Mouse (Mus musculus) midbrain, embryonic 12.5 days (tissue): ENCODE results near the gene Sun5. TPM values are rescaled to one million over a fixed set of nuclear protein-coding genes. Genes with fewer than 3 reads are reported as not detected.

Source experiments
- ATAC-seq: fragments of 200-750 bp; cut with Nextera tagmentation; 2 replicates; pipeline ENCODE4 v1.8.0; 2017; ENCODE audit warnings: low read depth, moderate TSS enrichment, moderate library complexity; ENCODE audit not compliant: low FRiP score
- H3K27ac ChIP-seq: fragments of 300-500 bp; sonication (generic); replicated peaks from 2 replicates; pipeline ENCODE4 v1.5.1; 2016; ENCODE audit warnings: mild to moderate bottlenecking
- H3K27me3 ChIP-seq: fragments of 300-500 bp; sonication (generic); 2 replicates; pipeline ENCODE4 v1.6.1; 2016; ENCODE audit warnings: mild to moderate bottlenecking
- H3K36me3 ChIP-seq: fragments of 300-500 bp; sonication (generic); 2 replicates; pipeline ENCODE4 v1.6.1; 2016
- H3K4me1 ChIP-seq: fragments of 300-500 bp; sonication (generic); 2 replicates; pipeline ENCODE4 v1.6.1; 2016
- H3K4me2 ChIP-seq: fragments of 300-500 bp; sonication (generic); replicated peaks from 2 replicates; pipeline ENCODE4 v1.6.1; 2016; ENCODE audit warnings: mild to moderate bottlenecking, moderate library complexity
- H3K4me3 ChIP-seq: fragments of 300-500 bp; sonication (generic); 2 replicates; pipeline ENCODE4 v1.5.1; 2016; ENCODE audit warnings: mild to moderate bottlenecking
- H3K9ac ChIP-seq: fragments of 300-500 bp; sonication (generic); replicated peaks from 2 replicates; pipeline ENCODE4 v1.6.1; 2016; ENCODE audit warnings: mild to moderate bottlenecking, moderate library complexity
- H3K9me3 ChIP-seq: fragments of 300-500 bp; sonication (generic); 2 replicates; pipeline ENCODE4 v1.6.1; 2016; ENCODE audit warnings: mild to moderate bottlenecking
- WGBS: fragments of 180-500 bp; shearing (Covaris S2); methylation state at CpG from one replicate; pipeline ENCODE4 v1.1.7; 2016; 5-methylcytosine and 5-hydroxymethylcytosine counted together
- polyA plus RNA-seq: library from polyadenylated mRNA; unstranded; fragments of >200 nt; fragmentation: Nextera tagmentation; extraction: Ambion mirVana; gene quantifications from 2 replicates; pipeline ENCODE4 v1.2.1, GENCODE M21; 2016

Sun5 gene
- not detected in 2 replicates for polyA plus RNA-seq

GRCm38 (mm10) chr2:153870984-153871383, at the start of gene Sun5:
Gene Sun5 (minus strand): TSS chr2:153871084.
- Histone ChIP-seq H3K9ac (no peak within 1 kb of the TSS), H3K36me3 (no peaks in the 10 kb centered on the region), H3K27me3 (no peaks in the 10 kb centered on the region), H3K4me1 (no peaks in the 10 kb centered on the region), H3K4me3 (no peak within 1 kb of the TSS), H3K4me2 (no peak within 1 kb of the TSS), H3K9me3 (no peaks in the 10 kb centered on the region), H3K27ac (no peak within 1 kb of the TSS)
- WGBS = 83% methylated on average over 4 of the region's 4 CpGs
- ATAC-seq = no peak

GRCm38 (mm10) chr2:153917930-153918329, 47.0 kb upstream of the Sun5 start, which contains the start of gene Bpifb3:
Gene Bpifb3 (plus strand): TSS chr2:153918230.
- ATAC-seq = no peak
- Histone ChIP-seq H3K36me3 (no peaks in the 10 kb centered on the region), H3K9ac (no peak within 1 kb of the TSS), H3K4me2 (no peak within 1 kb of the TSS), H3K4me3 (no peak within 1 kb of the TSS), H3K4me1 (no peaks in the 10 kb centered on the region), H3K27me3 (no peaks in the 10 kb centered on the region), H3K27ac (no peak within 1 kb of the TSS), H3K9me3 (no peaks in the 10 kb centered on the region)
- 56% methylated on average over 8 of the region's 8 CpGs for WGBS

DNA sequence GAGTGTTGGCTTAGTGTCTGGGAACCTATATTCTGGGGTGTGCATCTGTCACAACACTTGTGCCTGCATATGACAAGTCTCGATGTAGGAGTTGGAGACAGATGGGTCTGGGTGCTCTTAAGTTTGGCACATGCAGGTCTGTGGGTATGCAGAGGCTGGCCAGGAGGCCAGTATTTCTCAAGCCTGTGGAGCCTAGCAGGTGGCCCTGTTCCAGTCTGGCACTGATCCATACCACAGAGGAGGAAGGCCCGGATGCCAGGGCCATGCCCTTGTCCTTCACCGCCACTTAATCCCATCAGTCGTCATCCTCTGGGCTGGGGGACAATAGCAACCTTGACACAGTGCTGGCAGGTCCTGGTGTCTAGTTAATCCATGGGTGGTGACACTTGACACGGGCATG, 43.3 kb upstream of the Sun5 start:
- no peaks in the 10 kb centered on the region for H3K4me1 ChIP-seq
- H3K4me3 ChIP-seq = no peak overlapping the region
- no peak overlapping the region for H3K9ac ChIP-seq
- H3K36me3 ChIP-seq = no peaks in the 10 kb centered on the region
- ATAC-seq = no peak
- WGBS = 45% methylated on average over 5 of the region's 5 CpGs
- no peaks in the 10 kb centered on the region for H3K27me3 ChIP-seq
- no peak overlapping the region for H3K27ac ChIP-seq
- no peaks in the 10 kb centered on the region for H3K9me3 ChIP-seq
- H3K4me2 ChIP-seq = no peak overlapping the region

DNA sequence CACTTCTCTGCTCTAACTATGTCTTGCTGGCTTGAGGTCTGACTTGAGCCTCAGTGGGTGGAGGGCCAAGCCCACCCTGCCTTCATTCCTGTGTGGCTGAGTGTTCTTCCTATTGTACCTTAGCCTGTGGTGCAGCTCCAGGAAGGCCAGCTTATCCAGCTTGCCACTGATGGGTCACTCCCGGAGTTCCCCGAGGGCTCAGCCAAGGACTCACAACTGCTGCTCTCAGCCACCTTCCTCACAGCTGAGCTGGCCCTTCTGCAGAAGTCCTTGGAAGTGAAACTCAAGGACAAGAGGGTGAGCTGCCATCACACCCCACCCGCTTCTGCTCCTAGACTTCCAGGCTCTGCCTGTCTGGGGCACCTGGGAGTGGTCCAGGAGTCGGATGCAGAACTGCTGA, 35.7 kb upstream of the Sun5 start:
- Histone ChIP-seq H3K4me1 (no peaks in the 10 kb centered on the region), H3K4me3 (no peak overlapping the region), H3K9ac (no peak overlapping the region), H3K27me3 (no peaks in the 10 kb centered on the region), H3K36me3 (no peaks in the 10 kb centered on the region), H3K27ac (no peak overlapping the region), H3K4me2 (no peak overlapping the region), H3K9me3 (no peaks in the 10 kb centered on the region)
- ATAC-seq = no peak
- 94% methylated on average over 4 of the region's 4 CpGs for WGBS

- 78% methylated on average over 6 of the region's 6 CpGs for WGBS
- Histone ChIP-seq H3K36me3 (no peaks in the 10 kb centered on the region), H3K4me1 (no peaks in the 10 kb centered on the region), H3K9me3 (no peaks in the 10 kb centered on the region), H3K27ac (no peak overlapping the region), H3K4me2 (no peak overlapping the region), H3K4me3 (no peak overlapping the region), H3K9ac (no peak overlapping the region), H3K27me3 (no peaks in the 10 kb centered on the region)
- no peak for ATAC-seq
These were observed 31.8 kb upstream of the Sun5 start for GRCm38 (mm10) chr2:153902726-153903125.

DNA sequence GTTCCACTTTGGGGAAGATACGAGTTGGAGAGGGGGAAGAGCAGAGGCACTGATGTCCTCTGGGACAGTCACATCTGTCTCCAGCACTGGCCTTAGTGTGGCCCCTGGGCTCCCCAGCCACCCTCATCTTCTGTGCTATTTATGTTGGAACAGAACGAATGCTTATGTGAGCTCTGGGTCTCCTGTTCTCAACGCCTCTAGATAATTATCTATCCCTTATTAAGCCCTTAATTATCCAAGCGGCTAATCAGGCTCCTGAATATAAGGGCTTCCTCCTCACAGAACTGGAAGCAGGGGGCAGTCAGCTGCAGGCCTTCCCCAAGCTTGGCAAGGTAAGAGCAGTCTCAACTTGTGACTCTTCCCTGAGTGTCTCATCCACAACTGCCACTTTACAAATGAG, 29.2 kb upstream of the Sun5 start, which contains the start of gene Bpifb6:
TSS of gene Bpifb6 (plus strand) at position 301 of the 400 bp plus-strand sequence.
- no peaks in the 10 kb centered on the region for H3K27me3 ChIP-seq
- no peaks in the 10 kb centered on the region for H3K4me1 ChIP-seq
- ATAC-seq = no peak
- no peak within 1 kb of the TSS for H3K4me3 ChIP-seq
- H3K36me3 ChIP-seq = no peaks in the 10 kb centered on the region
- no peak within 1 kb of the TSS for H3K4me2 ChIP-seq
- 76% methylated on average over 4 of the region's 4 CpGs for WGBS
- no peak within 1 kb of the TSS for H3K9ac ChIP-seq
- no peaks in the 10 kb centered on the region for H3K9me3 ChIP-seq
- H3K27ac ChIP-seq = no peak within 1 kb of the TSS

DNA sequence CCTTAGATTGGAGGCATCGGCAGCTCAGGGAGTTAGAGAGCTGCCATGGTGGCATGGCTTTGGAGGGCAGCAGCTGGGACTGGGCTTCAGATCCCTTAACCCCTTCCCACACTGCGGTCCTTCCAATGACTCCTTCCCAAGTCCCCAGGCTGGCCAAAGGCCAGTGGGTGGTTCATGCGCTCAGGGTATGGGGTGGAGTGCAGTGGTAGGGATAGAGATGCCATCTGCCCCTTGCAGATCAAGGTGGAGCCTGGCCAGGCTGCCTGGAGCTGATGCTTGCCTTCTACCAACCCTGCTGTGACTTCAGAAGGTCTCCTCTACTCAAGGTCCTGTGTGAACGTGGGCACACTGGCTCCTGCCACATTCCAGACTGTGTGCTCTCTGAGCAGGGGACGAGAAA, 28.2 kb upstream of the Sun5 start:
- 86% methylated on average over 5 of the region's 5 CpGs for WGBS
- H3K27ac ChIP-seq = no peak overlapping the region
- no peak for ATAC-seq

GRCm38 (mm10) chr2:153874745-153875144, 3.9 kb upstream of the Sun5 start, which contains the start of gene Bpifb2:
Gene Bpifb2 (plus strand): TSS chr2:153875045.
- Histone ChIP-seq H3K4me2 (no peak within 1 kb of the TSS), H3K27me3 (no peaks in the 10 kb centered on the region), H3K9me3 (no peaks in the 10 kb centered on the region), H3K4me1 (no peaks in the 10 kb centered on the region), H3K27ac (no peak within 1 kb of the TSS), H3K9ac (no peak within 1 kb of the TSS), H3K36me3 (no peaks in the 10 kb centered on the region), H3K4me3 (no peak within 1 kb of the TSS)
- ATAC-seq = no peak
- WGBS = 77% methylated on average over 9 of the region's 9 CpGs

More for the DNA sequence above, 28.2 kb upstream of the Sun5 start:
- Histone ChIP-seq H3K4me3 (no peak overlapping the region), H3K9ac (no peak overlapping the region), H3K36me3 (no peaks in the 10 kb centered on the region), H3K9me3 (no peaks in the 10 kb centered on the region), H3K4me2 (no peak overlapping the region), H3K4me1 (no peaks in the 10 kb centered on the region), H3K27me3 (no peaks in the 10 kb centered on the region)

DNA sequence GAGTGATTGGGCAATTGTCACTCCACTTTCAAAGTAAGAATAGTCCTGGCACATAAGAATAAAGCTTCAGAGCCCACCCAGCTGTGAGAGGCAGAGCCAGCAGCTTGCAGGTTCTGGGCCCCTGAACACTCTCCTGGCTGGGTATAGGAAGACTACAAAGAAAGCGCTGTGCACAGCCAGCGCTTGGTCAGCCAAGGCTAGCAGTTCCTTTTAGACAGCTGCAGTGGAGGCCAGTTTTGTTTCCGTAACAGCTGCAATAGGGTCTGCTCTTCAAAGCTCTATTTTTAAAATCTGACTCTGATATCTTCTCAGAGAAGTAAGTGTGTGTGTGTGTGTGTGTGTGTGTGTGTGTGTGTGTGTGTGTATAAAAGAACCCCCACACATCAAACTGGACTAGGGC, 8.9 kb downstream of the Sun5 start:
- 72% methylated on average over 3 of the region's 3 CpGs for WGBS
- Histone ChIP-seq H3K9ac (no peak overlapping the region), H3K36me3 (no peaks in the 10 kb centered on the region), H3K4me3 (no peak overlapping the region), H3K9me3 (no peaks in the 10 kb centered on the region), H3K27ac (no peak overlapping the region), H3K27me3 (no peaks in the 10 kb centered on the region), H3K4me2 (no peak overlapping the region), H3K4me1 (no peaks in the 10 kb centered on the region)
- ATAC-seq = no peak

DNA sequence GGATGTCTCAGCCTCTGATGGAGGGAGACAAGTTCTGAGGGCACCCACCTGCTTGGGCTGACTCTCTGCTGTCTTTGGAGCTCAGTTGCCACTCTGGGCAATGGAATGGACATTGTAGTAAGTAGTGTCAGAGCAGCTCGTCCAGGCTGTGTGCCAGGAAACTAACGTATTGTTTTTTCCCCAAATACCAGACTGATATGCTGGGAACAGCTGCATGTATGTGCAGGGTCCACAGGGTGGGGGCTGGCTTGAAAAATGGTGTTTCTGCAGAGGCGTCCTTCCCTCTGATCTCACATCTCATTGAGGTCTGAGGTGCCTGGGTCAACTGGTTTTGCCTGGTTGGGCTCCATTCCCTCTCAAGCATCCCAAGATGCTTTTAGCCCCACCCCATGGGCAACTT, 10.2 kb downstream of the Sun5 start:
- Histone ChIP-seq H3K4me3 (no peak overlapping the region), H3K36me3 (no peaks in the 10 kb centered on the region), H3K27ac (no peak overlapping the region), H3K4me2 (no peak overlapping the region), H3K9me3 (no peaks in the 10 kb centered on the region), H3K4me1 (no peaks in the 10 kb centered on the region), H3K9ac (no peak overlapping the region), H3K27me3 (peaks cover 3% of the 10 kb centered on the region; the same call in 1 of the 2 replicates)
- ATAC-seq = no peak
- 76% methylated on average over 3 of the region's 3 CpGs for WGBS

- ATAC-seq = no peak
- H3K4me3 ChIP-seq = no peak overlapping the region
- no peak overlapping the region for H3K9ac ChIP-seq
- no peak overlapping the region for H3K27ac ChIP-seq
- 90% methylated on average over 11 of the region's 11 CpGs for WGBS
- no peaks in the 10 kb centered on the region for H3K4me1 ChIP-seq
- H3K36me3 ChIP-seq = no peaks in the 10 kb centered on the region
- peaks cover 7% of the 10 kb centered on the region for H3K27me3 ChIP-seq
- H3K9me3 ChIP-seq = no peaks in the 10 kb centered on the region
- no peak overlapping the region for H3K4me2 ChIP-seq
These were observed 10.6 kb downstream of the Sun5 start for GRCm38 (mm10) chr2:153860315-153860714.

DNA sequence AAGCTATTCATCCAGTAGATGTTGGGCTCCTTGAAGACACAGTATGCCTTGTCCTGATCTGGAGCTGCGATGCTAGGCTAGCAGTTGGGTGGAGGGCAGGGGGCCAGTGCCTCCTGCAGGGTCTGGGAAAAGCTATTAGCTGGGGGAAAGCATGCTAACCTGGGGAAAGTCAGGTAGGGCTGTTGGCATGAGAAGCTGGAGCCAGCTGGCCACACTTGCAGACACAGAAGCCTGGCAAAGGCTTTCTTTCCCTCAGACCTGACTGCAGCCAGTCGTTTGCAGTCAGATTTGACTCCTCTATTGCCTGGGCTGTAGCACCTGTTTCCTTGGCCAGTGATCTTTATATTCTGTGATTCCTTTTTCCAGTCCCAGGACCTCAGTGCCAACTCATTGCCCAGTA, 11.3 kb downstream of the Sun5 start:
- WGBS = 73% methylated on average over 2 of the region's 2 CpGs
- Histone ChIP-seq H3K4me2 (no peak overlapping the region), H3K9ac (no peak overlapping the region), H3K36me3 (no peaks in the 10 kb centered on the region), H3K27me3 (peaks cover 14% of the 10 kb centered on the region), H3K27ac (no peak overlapping the region), H3K4me1 (no peaks in the 10 kb centered on the region), H3K4me3 (no peak overlapping the region), H3K9me3 (no peaks in the 10 kb centered on the region)
- ATAC-seq = no peak

GRCm38 (mm10) chr2:153853544-153853943, 17.3 kb downstream of the Sun5 start:
- no peak for ATAC-seq
- WGBS = 5% methylated on average over 5 of the region's 5 CpGs
- Histone ChIP-seq H3K4me1 (peaks cover 6% of the 10 kb centered on the region; the same call in 1 of the 2 replicates), H3K27me3 (peaks cover 16% of the 10 kb centered on the region), H3K36me3 (no peaks in the 10 kb centered on the region), H3K27ac (no peak overlapping the region), H3K9me3 (no peaks in the 10 kb centered on the region), H3K4me2 (no peak overlapping the region), H3K9ac (no peak overlapping the region), H3K4me3 (no peak overlapping the region)
